Mouse (Mus musculus): ENCODE data around the gene Epb41l4b. TPM values are rescaled to one million over a fixed set of nuclear protein-coding genes. Genes with fewer than 3 reads are reported as not detected.

The Epb41l4b gene
- polyA plus RNA-seq, 1 experiment from 2014 or later, result 2.3 TPM

GRCm38 (mm10) chr4:57129718-57130515 is 13.3 kb downstream of the Epb41l4b start:
- no peaks in the 10 kb centered on the region for H3K9me3 ChIP-seq (ENCODE audit: control insufficient read depth, low read length)
- no peaks in the 10 kb centered on the region for H3K27me3 ChIP-seq (replicated peaks; ENCODE audit: control insufficient read depth, insufficient read depth, low read length)
- H3K4me1 ChIP-seq (replicated peaks; ENCODE audit: control insufficient read depth, insufficient read depth, low read length), result no peaks in the 10 kb centered on the region
- H3K36me3 ChIP-seq (ENCODE audit: control insufficient read depth, insufficient read depth, low read length), result no peaks in the 10 kb centered on the region
- H3K4me2 ChIP-seq, result no peak overlapping the region
- ATAC-seq (replicated peaks; ENCODE audit: low FRiP score) (peak; percentile 51), DNase-seq (ENCODE audit: low spot score) (no peak)
- no peak overlapping the region for H3K4me3 ChIP-seq (ENCODE audit: low read depth, low read length)
- 70% methylated on average over 11 of the region's 11 CpGs for WGBS
- no peak overlapping the region for H3K9ac ChIP-seq (ENCODE audit: low read depth, low read length)
- 0 out of 2 replicates have a peak overlapping the region, but pooled peaks have one; percentile 38 for H3K27ac ChIP-seq (ENCODE audit: low read depth, low read length)

- 20% methylated on average over 11 of the region's 11 CpGs for WGBS
- Histone ChIP-seq H3K36me3 (ENCODE audit: control insufficient read depth, insufficient read depth, low read length) (no peaks in the 10 kb centered on the region), H3K9ac (ENCODE audit: low read depth, low read length) (no peak overlapping the region), H3K4me1 (replicated peaks; ENCODE audit: control insufficient read depth, insufficient read depth, low read length) (no peaks in the 10 kb centered on the region), H3K9me3 (ENCODE audit: control insufficient read depth, low read length) (no peaks in the 10 kb centered on the region), H3K4me2 (no peak overlapping the region), H3K27ac (ENCODE audit: low read depth, low read length) (no peak overlapping the region), H3K4me3 (ENCODE audit: low read depth, low read length) (no peak overlapping the region), H3K27me3 (replicated peaks; ENCODE audit: control insufficient read depth, insufficient read depth, low read length) (no peaks in the 10 kb centered on the region)
- no peak for ATAC-seq (replicated peaks; ENCODE audit: low FRiP score)
- no peak for DNase-seq (ENCODE audit: low spot score)
Measured at GRCm38 (mm10) chr4:57123003-57123402, 20.2 kb downstream of the Epb41l4b start.

GRCm38 (mm10) chr4:57122166-57122565 is 21.1 kb downstream of the Epb41l4b start:
- no peak for DNase-seq (ENCODE audit: low spot score)
- Histone ChIP-seq H3K4me2 (no peak overlapping the region), H3K9ac (ENCODE audit: low read depth, low read length) (no peak overlapping the region), H3K4me3 (ENCODE audit: low read depth, low read length) (no peak overlapping the region), H3K27me3 (replicated peaks; ENCODE audit: control insufficient read depth, insufficient read depth, low read length) (no peaks in the 10 kb centered on the region), H3K27ac (ENCODE audit: low read depth, low read length) (no peak overlapping the region), H3K9me3 (ENCODE audit: control insufficient read depth, low read length) (no peaks in the 10 kb centered on the region), H3K36me3 (ENCODE audit: control insufficient read depth, insufficient read depth, low read length) (no peaks in the 10 kb centered on the region), H3K4me1 (replicated peaks; ENCODE audit: control insufficient read depth, insufficient read depth, low read length) (no peaks in the 10 kb centered on the region)
- WGBS, result 73% methylated on average over 3 of the region's 3 CpGs
- ATAC-seq (replicated peaks; ENCODE audit: low FRiP score), result no peak

GRCm38 (mm10) chr4:57120563-57120962 is 22.7 kb downstream of the Epb41l4b start:
- Histone ChIP-seq H3K9ac (ENCODE audit: low read depth, low read length) (no peak overlapping the region), H3K4me3 (ENCODE audit: low read depth, low read length) (no peak overlapping the region), H3K27ac (ENCODE audit: low read depth, low read length) (no peak overlapping the region), H3K27me3 (replicated peaks; ENCODE audit: control insufficient read depth, insufficient read depth, low read length) (no peaks in the 10 kb centered on the region), H3K4me1 (replicated peaks; ENCODE audit: control insufficient read depth, insufficient read depth, low read length) (no peaks in the 10 kb centered on the region), H3K36me3 (ENCODE audit: control insufficient read depth, insufficient read depth, low read length) (no peaks in the 10 kb centered on the region), H3K4me2 (no peak overlapping the region), H3K9me3 (ENCODE audit: control insufficient read depth, low read length) (no peaks in the 10 kb centered on the region)
- DNase-seq (ENCODE audit: low spot score) (no peak), ATAC-seq (replicated peaks; ENCODE audit: low FRiP score) (peak; percentile 16; the same call in 1 of the 2 replicates)
- 44% methylated on average over 2 of the region's 2 CpGs for WGBS

GRCm38 (mm10) chr4:57119976-57120375 is 23.3 kb downstream of the Epb41l4b start:
- Histone ChIP-seq H3K36me3 (ENCODE audit: control insufficient read depth, insufficient read depth, low read length) (no peaks in the 10 kb centered on the region), H3K9me3 (ENCODE audit: control insufficient read depth, low read length) (no peaks in the 10 kb centered on the region), H3K4me1 (replicated peaks; ENCODE audit: control insufficient read depth, insufficient read depth, low read length) (peaks cover 5% of the 10 kb centered on the region; the same call in 1 of the 2 replicates), H3K9ac (ENCODE audit: low read depth, low read length) (no peak overlapping the region), H3K4me2 (no peak overlapping the region), H3K4me3 (ENCODE audit: low read depth, low read length) (no peak overlapping the region), H3K27ac (ENCODE audit: low read depth, low read length) (no peak overlapping the region), H3K27me3 (replicated peaks; ENCODE audit: control insufficient read depth, insufficient read depth, low read length) (no peaks in the 10 kb centered on the region)
- WGBS, result 73% methylated on average over 6 of the region's 6 CpGs
- no peak for DNase-seq (ENCODE audit: low spot score)
- ATAC-seq (replicated peaks; ENCODE audit: low FRiP score), result no peak

- WGBS, result 67% methylated on average over 3 of the region's 3 CpGs
- H3K27ac ChIP-seq (ENCODE audit: low read depth, low read length), result no peak overlapping the region
- no peaks in the 10 kb centered on the region for H3K36me3 ChIP-seq (ENCODE audit: control insufficient read depth, insufficient read depth, low read length)
- H3K9me3 ChIP-seq (ENCODE audit: control insufficient read depth, low read length), result no peaks in the 10 kb centered on the region
- H3K9ac ChIP-seq (ENCODE audit: low read depth, low read length), result no peak overlapping the region
- ATAC-seq (replicated peaks; ENCODE audit: low FRiP score), result no peak
- H3K4me2 ChIP-seq, result no peak overlapping the region
- no peak overlapping the region for H3K4me3 ChIP-seq (ENCODE audit: low read depth, low read length)
- no peak for DNase-seq (ENCODE audit: low spot score)
- peaks cover 5% of the 10 kb centered on the region; the same call in 1 of the 2 replicates for H3K4me1 ChIP-seq (replicated peaks; ENCODE audit: control insufficient read depth, insufficient read depth, low read length)
- H3K27me3 ChIP-seq (replicated peaks; ENCODE audit: control insufficient read depth, insufficient read depth, low read length), result no peaks in the 10 kb centered on the region
Measured at GRCm38 (mm10) chr4:57118883-57119282, 24.4 kb downstream of the Epb41l4b start.

- H3K27ac ChIP-seq (ENCODE audit: low read depth, low read length), result no peak overlapping the region
- H3K4me3 ChIP-seq (ENCODE audit: low read depth, low read length), result no peak overlapping the region
- H3K27me3 ChIP-seq (replicated peaks; ENCODE audit: control insufficient read depth, insufficient read depth, low read length), result no peaks in the 10 kb centered on the region
- WGBS, result 82% methylated on average over 6 of the region's 6 CpGs
- ATAC-seq (replicated peaks; ENCODE audit: low FRiP score) (peak; percentile 84), DNase-seq (ENCODE audit: low spot score) (no peak)
- H3K9ac ChIP-seq (ENCODE audit: low read depth, low read length), result no peak overlapping the region
- no peaks in the 10 kb centered on the region for H3K36me3 ChIP-seq (ENCODE audit: control insufficient read depth, insufficient read depth, low read length)
- H3K4me1 ChIP-seq (replicated peaks; ENCODE audit: control insufficient read depth, insufficient read depth, low read length), result peaks cover 8% of the 10 kb centered on the region; the same call in 1 of the 2 replicates
- no peak overlapping the region for H3K4me2 ChIP-seq
- no peaks in the 10 kb centered on the region for H3K9me3 ChIP-seq (ENCODE audit: control insufficient read depth, low read length)
Measured at GRCm38 (mm10) chr4:57116278-57116677, 27.0 kb downstream of the Epb41l4b start.

GRCm38 (mm10) chr4:57114617-57115592 is 28.3 kb downstream of the Epb41l4b start:
- H3K27ac ChIP-seq (ENCODE audit: low read depth, low read length), result no peak overlapping the region

More at GRCm38 (mm10) chr4:57114617-57115592, 28.3 kb downstream of the Epb41l4b start:
- peak; percentile 32; the same call in 1 of the 2 replicates for ATAC-seq (replicated peaks; ENCODE audit: low FRiP score)
- H3K4me2 ChIP-seq, result no peak overlapping the region
- peaks cover 8% of the 10 kb centered on the region; the same call in 1 of the 2 replicates for H3K4me1 ChIP-seq (replicated peaks; ENCODE audit: control insufficient read depth, insufficient read depth, low read length)
- no peak overlapping the region for H3K4me3 ChIP-seq (ENCODE audit: low read depth, low read length)
- H3K9me3 ChIP-seq (ENCODE audit: control insufficient read depth, low read length), result no peaks in the 10 kb centered on the region
- H3K9ac ChIP-seq (ENCODE audit: low read depth, low read length), result no peak overlapping the region
- 66% methylated on average over 19 of the region's 19 CpGs for WGBS
- no peaks in the 10 kb centered on the region for H3K36me3 ChIP-seq (ENCODE audit: control insufficient read depth, insufficient read depth, low read length)
- H3K27me3 ChIP-seq (replicated peaks; ENCODE audit: control insufficient read depth, insufficient read depth, low read length), result no peaks in the 10 kb centered on the region
- no peak for DNase-seq (ENCODE audit: low spot score)

Data from liver, embryonic 11.5 days (tissue).